Mouse (Mus musculus) embryonic fibroblast, embryonic 13.5 days (primary cell): ENCODE data around the gene Siae. TPM values are rescaled to one million over a fixed set of nuclear protein-coding genes. Genes with fewer than 3 reads are reported as not detected.

Experiments used
- H3K27ac ChIP-seq: 2 replicates; pipeline ENCODE4 v1.5.1; 2012; ENCODE audit warnings: low read length, control low read depth, inconsistent platforms; ENCODE audit not compliant: insufficient read depth
- H3K4me1 ChIP-seq: 2 replicates; pipeline ENCODE4 v1.6.1; 2011; ENCODE audit warnings: low read length; ENCODE audit not compliant: control insufficient read depth, insufficient read depth
- H3K4me3 ChIP-seq: 2 replicates; pipeline ENCODE4 v1.5.1; 2011; ENCODE audit warnings: mild to moderate bottlenecking, control low read depth, low read length; ENCODE audit not compliant: insufficient read depth
- CTCF ChIP-seq: IDR thresholded peaks from 2 replicates; pipeline ENCODE4 v1.5.1; 2011; ENCODE audit warnings: mild to moderate bottlenecking, control low read depth, low read length, moderate library complexity, borderline replicate concordance; ENCODE audit not compliant: insufficient read depth
- POLR2A ChIP-seq: IDR thresholded peaks from 2 replicates; pipeline ENCODE4 v1.6.1; 2011; ENCODE audit warnings: low read depth, mild to moderate bottlenecking, control low read depth, low read length, moderate library complexity
- polyA plus RNA-seq: library from polyadenylated mRNA; stranded (reverse); fragments of >200 nt; gene quantifications from 2 replicates; pipeline ENCODE4 v1.2.4, GENCODE M21; 2011; ENCODE audit warnings: low read depth; ENCODE audit not compliant: missing spikeins, insufficient read length

The Siae gene
- polyA plus RNA-seq, 1 experiment, result 16.1 TPM

DNA sequence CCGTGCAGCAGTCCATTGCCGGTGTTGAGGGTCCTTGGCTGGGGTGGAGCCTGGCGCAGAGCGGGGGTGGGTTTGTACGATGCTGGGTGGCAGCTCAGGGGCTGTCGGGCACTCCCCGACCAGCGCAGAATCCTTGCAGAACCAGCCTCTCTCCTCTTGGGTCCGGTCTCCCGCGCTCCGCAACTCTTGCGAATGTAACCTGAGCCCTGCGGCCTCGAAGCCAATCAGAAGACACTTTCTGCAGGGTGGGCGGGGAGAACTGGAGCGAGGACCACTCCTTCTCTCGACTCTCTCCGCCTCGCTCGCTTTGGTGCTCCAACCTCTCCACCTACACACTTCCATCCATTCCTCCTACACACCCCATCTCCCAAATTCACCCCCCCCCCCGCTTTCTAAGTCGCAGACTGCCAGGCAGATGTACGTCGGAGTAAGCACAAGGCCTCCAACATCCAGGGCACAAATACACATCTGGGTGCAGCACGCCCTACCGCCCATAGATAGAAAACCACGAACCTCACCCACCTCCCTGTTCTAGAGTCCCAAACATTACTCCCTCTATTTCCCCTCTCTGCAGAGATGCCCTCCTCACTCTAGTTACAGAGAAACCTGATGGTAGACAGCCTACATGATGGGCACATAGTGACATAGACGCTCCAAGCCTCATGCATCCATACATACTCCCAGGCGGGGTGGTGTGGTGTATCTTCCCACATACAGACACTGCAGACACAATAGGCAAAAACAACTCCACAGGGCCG lies 2.8 kb upstream of the Siae start, which contains the start of gene Nrgn:
TSS of gene Nrgn (minus strand) at position 369 of the 758 bp plus-strand sequence.
- TF ChIP-seq CTCF (no peak), POLR2A (no peak)
- no peaks in the 10 kb centered on the region for H3K4me1 ChIP-seq
- peak within 1 kb of the TSS; percentile 26; the same call in 1 of the 2 replicates for H3K4me3 ChIP-seq
- no peak within 1 kb of the TSS for H3K27ac ChIP-seq

DNA sequence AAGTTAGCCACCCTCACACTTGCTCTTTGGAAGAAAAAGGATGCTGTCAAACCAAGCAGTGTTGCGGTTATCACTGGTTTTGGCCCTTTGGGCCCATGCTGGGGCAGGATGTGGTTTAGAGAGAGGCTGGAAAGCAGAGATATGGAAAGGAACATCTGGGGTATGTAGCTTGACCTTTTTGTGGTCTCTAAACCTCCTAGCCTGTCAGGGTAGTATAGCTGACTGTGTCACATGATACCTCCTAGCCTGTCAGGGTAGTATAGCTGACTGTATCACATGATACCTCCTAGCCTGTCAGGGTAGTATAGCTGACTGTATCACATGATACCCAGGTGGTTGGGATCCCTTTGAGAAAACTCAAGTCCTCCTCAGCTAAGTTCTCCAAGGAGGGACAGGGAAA lies 1.2 kb upstream of the Siae start:
- Histone ChIP-seq H3K27ac (no peak overlapping the region), H3K4me3 (no peak overlapping the region), H3K4me1 (no peaks in the 10 kb centered on the region)
- TF ChIP-seq POLR2A (no peak), CTCF (no peak)

DNA sequence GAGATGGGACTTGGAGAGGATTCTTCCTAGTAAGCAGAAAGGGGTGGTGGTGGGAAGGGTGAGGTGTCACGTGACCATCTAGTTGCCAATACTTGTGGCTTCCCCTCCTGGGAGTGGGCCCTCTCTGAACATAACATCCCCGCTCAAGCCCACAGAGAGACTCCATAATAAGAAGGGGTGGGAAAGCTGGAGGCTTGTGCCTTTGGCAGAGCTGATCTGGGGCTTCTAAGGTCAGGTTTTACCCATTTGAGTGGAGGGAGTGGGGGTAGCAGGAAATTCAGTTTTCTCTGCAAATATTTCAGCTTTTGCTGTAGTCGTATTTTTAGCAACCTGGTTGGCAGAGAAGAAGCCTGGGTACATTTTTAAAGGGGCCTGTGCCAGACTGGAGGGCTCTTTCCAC lies 868 bp downstream of the Siae start:
- no peak for TF ChIP-seq POLR2A
- no peak for TF ChIP-seq CTCF
- Histone ChIP-seq H3K4me1 (no peaks in the 10 kb centered on the region), H3K4me3 (no peak overlapping the region), H3K27ac (no peak overlapping the region)

DNA sequence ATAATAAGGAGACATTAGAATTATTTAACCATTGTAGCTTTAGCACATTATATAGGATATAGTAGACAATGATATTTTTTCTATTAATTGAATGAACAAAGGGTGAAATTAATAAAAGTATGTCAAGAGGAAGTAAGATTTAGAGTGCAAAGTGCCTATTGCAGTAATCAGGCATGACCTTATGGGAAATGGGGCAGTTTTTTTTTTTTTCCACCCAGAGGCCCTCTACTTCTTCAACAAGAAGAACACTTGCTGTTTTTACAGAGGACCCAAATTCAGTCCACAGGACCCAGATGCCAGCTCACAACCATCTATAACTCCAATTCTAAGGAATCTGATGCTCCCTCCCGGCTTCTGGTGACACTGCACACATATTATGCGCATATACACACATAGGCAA lies 5.1 kb downstream of the Siae start:
- Histone ChIP-seq H3K4me1 (no peaks in the 10 kb centered on the region), H3K4me3 (no peak overlapping the region), H3K27ac (no peak overlapping the region)
- TF ChIP-seq CTCF (no peak), POLR2A (no peak)

DNA sequence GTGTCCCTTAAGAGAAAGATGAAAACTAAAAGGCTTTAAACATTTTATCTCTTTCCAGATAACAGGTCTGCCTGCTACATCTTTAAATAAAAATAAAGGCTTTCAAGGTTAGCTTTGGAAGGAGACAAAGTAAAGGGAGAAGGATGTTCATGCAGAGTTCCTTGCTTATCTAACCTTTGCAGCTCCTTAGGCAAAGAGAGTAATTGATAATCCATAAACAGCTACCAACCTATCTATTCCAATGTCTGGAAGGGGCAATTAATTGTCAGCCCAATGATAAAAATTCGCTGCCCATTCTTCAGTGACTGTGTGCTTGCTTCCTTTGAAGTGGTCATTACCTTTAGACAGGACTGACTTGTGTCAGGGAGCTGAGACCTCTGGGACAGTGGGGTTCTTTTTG lies 8.3 kb downstream of the Siae start:
- H3K4me3 ChIP-seq, result no peak overlapping the region
- H3K4me1 ChIP-seq, result no peaks in the 10 kb centered on the region
- TF ChIP-seq POLR2A (no peak), CTCF (no peak)
- no peak overlapping the region for H3K27ac ChIP-seq

DNA sequence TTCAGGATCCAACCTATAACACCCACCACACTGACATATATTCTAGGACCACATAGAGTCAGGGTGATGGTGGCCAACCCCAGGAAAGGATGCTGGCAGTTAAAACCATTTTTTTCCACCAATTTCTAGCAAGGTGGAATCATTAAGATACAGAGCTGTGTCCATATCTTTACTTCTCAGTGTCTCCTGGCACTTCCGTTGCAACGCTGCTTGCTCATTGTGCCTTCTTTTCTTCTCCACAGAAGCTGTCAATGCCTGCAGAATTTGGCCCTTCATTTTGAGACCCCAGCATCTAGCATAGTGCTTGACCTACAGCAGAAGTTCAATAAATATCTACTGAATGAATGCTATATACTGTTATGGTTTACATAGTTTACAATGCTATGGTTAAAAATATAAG lies 11.5 kb downstream of the Siae start:
- Histone ChIP-seq H3K4me1 (no peaks in the 10 kb centered on the region), H3K27ac (no peak overlapping the region), H3K4me3 (no peak overlapping the region)
- TF ChIP-seq POLR2A, result no peak
- TF ChIP-seq CTCF, result no peak

DNA sequence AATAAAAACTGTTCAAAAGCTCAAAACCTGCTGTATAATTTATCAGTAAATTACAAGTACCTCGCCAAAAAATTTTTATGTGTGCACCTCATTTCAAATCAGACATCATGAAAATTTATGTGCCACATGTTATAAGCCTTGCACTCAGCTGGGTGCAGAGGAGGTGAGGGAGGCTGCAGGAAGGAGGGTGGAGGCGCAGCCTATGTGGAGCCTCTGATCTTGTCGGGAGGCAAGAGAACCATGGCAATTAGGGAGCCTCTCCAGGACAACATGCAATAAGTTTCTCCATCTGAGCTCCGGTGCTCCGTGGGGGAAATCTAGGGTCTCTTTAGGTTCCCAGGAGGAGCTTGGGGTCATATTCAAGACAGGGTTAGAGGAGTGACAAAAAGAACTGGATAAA lies 12.0 kb downstream of the Siae start:
- Histone ChIP-seq H3K4me1 (no peaks in the 10 kb centered on the region), H3K27ac (no peak overlapping the region), H3K4me3 (no peak overlapping the region)
- no peak for TF ChIP-seq POLR2A
- TF ChIP-seq CTCF, result no peak

DNA sequence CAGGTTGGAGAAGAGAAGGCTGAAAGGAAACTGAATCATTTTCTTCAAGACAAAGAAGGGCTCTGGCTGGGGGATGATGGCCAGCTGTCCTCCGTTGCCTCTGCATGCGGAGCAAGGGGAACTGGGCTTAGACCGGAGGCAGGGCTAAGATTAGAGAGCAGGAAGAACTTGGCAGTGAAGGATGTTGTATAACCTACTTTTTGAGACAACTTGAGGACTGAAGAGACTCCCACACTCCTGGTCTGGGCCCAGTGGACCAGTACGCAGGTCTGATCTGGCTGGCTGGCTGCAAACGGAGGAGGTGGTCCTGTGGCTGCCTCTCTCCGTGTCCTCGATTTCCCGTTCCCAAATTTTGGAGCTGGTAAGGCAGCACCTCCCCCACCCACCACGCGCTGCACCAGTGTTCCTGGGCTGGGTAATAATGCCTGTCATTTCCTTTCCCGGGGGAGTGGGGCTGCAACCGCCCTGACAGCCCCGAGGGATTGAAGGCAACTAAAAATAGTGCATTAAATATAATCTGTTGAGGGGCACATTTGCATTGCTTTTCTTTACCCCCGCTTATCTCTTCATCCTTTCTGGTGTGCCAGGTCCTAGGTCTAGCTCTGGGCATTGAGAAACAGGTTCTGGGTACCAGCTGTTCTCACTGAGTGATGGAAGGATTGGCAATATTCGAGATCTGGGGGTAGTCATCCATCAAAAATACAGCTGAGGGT lies 12.6 kb downstream of the Siae start:
- Histone ChIP-seq H3K27ac (no peak overlapping the region), H3K4me3 (no peak overlapping the region), H3K4me1 (no peaks in the 10 kb centered on the region)
- TF ChIP-seq POLR2A (no peak), CTCF (no peak)

DNA sequence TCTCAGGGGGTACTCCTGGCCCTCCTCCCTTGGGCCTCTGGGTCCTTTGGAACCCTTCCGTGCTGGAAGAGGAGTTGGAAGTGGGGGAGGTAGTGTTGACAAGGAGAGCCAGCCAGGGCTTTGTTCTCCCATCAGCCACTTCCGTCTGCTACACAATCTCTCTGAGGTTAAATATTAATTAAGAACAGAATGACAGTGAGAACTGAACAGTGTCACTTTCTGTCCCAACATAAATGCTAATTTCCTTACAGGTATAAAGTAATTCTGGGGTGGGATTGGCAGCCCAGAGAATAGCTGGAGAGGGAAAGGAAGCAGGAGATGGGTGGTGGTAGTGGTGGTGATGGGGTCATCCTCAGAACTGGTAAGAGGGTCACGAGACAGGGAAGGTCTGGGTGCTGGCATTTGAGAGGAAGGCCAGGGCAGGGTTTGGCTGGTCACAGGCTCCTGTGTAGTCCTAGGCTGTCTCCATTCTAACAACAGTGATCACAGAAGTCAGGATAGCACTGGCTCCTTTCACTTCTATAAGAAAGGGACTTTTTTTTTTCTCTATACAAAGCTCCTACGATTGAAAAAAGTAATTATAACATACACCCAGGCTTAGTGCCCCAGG lies 13.2 kb downstream of the Siae start:
- TF ChIP-seq CTCF (no peak), POLR2A (no peak)
- Histone ChIP-seq H3K4me1 (no peaks in the 10 kb centered on the region), H3K27ac (no peak overlapping the region), H3K4me3 (no peak overlapping the region)
